Mouse (Mus musculus): ENCODE data around the gene Man2c1. TPM values are rescaled to one million over a fixed set of nuclear protein-coding genes. Genes with fewer than 3 reads are reported as not detected.

Man2c1 gene
- polyA plus RNA-seq (2014; fragmentation: Nextera tagmentation; extraction: Ambion mirVana) = 19.2 and 22.3 TPM in 2 replicates

DNA sequence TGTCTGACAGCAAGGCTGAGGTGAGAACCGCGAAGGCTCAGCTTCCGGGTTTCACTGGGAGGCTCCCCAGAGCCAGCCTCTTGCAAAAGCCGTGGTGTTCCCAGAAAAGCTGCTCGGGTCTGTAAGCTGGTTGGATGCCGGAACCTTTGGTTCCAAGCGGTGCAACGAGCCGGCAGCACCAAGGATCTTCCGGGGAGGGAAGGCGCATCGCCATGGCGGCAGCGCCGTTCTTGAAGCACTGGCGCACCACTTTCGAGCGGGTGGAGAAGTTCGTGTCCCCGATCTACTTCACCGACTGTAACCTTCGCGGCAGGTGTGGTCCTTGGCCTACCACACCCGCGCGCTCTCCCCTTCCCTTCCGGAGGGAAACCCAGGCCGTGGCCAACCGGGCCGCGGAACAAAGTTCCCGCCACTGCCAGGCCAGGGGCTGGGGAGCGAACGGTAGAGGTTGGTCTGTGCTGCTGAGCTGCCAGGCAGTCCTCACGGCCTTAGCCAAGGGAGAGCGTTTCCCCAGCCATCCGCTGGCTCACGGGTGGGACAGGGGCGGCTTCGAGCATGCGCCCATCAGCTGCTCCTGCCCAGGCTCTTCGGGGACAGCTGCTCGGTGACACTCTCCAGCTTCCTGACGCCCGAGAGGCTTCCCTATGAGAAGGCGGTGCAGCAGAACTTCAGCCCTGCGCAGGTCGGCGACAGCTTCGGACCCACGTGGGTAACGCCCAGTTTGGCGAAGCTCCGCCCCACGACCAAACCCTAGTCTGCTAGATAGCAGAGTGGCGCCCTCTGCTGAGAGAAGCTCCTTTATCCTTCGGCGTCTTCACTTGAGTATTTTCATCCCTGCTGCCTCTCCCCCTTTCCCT lies at the start of gene Man2c1:
TSS of gene Man2c1 (plus strand) at position 114 of the 857 bp plus-strand sequence.
- Histone ChIP-seq H3K4me1 (replicated peaks; ENCODE audit: control insufficient read depth, insufficient read depth, low read length) (no peaks in the 10 kb centered on the region), H3K27me3 (ENCODE audit: control insufficient read depth, insufficient read depth, low read length) (no peaks in the 10 kb centered on the region), H3K27ac (ENCODE audit: low read depth, low read length) (peak within 1 kb of the TSS; percentile 87), H3K9ac (ENCODE audit: low read depth, low read length) (peak within 1 kb of the TSS; percentile 65), H3K9me3 (ENCODE audit: control insufficient read depth, low read length) (no peaks in the 10 kb centered on the region), H3K36me3 (ENCODE audit: control insufficient read depth, insufficient read depth, low read length) (peaks cover 4% of the 10 kb centered on the region; the same call in 1 of the 2 replicates), H3K4me3 (ENCODE audit: low read depth, low read length) (peak within 1 kb of the TSS; percentile 66), H3K4me2 (replicated peaks; ENCODE audit: low read depth, low read length) (peak within 1 kb of the TSS; percentile 95)
- 0% methylated on average over 54 of the region's 58 CpGs for WGBS
- peak; percentile 95 for DNase-seq (ENCODE audit: low spot score)
- peak; percentile 92 for ATAC-seq (ENCODE audit: low FRiP score)

DNA sequence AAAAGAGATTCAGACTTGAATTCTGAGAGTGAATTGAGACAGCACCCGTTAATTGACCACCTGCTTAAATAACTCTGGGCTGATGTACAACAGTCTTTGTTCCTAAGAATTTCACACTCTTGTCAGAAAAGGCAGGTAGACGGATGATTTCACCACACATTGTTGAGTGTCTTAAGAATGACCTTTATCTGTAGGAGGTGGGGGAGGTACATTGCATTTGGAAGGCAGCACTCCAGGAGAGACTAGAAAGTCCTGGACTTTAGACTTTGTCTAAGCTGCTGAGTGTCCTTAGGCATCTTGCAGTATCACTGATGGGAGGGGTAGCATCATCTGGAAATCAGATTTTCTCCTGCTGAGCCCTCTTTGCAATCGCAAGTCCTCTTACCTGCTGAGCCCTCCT lies 48.3 kb upstream of the Man2c1 start:
- no peak overlapping the region for H3K27ac ChIP-seq (ENCODE audit: low read depth, low read length)
- 84% methylated on average over 3 of the region's 3 CpGs for WGBS
- H3K36me3 ChIP-seq (ENCODE audit: control insufficient read depth, insufficient read depth, low read length) = peaks cover 3% of the 10 kb centered on the region; the same call in 1 of the 2 replicates
- H3K4me2 ChIP-seq (replicated peaks; ENCODE audit: low read depth, low read length) = no peak overlapping the region
- DNase-seq (ENCODE audit: low spot score) (no peak), ATAC-seq (ENCODE audit: low FRiP score) (no peak)
- no peaks in the 10 kb centered on the region for H3K9me3 ChIP-seq (ENCODE audit: control insufficient read depth, low read length)
- no peak overlapping the region for H3K9ac ChIP-seq (ENCODE audit: low read depth, low read length)
- no peaks in the 10 kb centered on the region for H3K4me1 ChIP-seq (replicated peaks; ENCODE audit: control insufficient read depth, insufficient read depth, low read length)
- no peaks in the 10 kb centered on the region for H3K27me3 ChIP-seq (ENCODE audit: control insufficient read depth, insufficient read depth, low read length)
- H3K4me3 ChIP-seq (ENCODE audit: low read depth, low read length) = no peak overlapping the region

DNA sequence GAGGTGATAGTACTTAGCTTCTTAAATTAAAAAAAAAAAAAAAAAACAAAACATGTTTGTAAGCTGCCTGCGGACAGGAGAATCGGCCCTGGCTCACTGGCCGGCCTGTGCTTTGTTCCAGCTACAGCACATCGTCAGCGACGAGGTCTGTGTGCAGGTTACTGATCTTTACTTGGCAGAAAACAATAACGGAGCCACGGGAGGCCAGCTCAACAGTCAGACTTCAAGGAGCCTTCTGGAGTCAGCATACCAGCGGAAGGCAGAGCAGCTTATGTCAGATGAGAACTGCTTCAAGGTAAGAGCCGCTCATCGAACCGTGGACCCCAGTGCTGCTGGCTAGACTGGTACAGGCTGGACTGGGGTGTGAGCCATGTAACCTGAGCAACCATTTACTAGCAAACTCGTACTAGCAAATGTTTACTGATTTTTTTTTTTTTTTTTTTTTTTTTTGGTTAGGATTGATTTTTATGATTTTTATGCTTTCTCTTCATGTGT lies 13.2 kb upstream of the Man2c1 start:
- 93% methylated on average over 13 of the region's 13 CpGs for WGBS
- no peaks in the 10 kb centered on the region for H3K4me1 ChIP-seq (replicated peaks; ENCODE audit: control insufficient read depth, insufficient read depth, low read length)
- no peak overlapping the region for H3K27ac ChIP-seq (ENCODE audit: low read depth, low read length)
- no peak for ATAC-seq (ENCODE audit: low FRiP score)
- no peak for DNase-seq (ENCODE audit: low spot score)
- H3K4me2 ChIP-seq (replicated peaks; ENCODE audit: low read depth, low read length) = no peak overlapping the region
- no peak overlapping the region for H3K9ac ChIP-seq (ENCODE audit: low read depth, low read length)
- no peaks in the 10 kb centered on the region for H3K9me3 ChIP-seq (ENCODE audit: control insufficient read depth, low read length)
- H3K36me3 ChIP-seq (ENCODE audit: control insufficient read depth, insufficient read depth, low read length) = peaks cover 14% of the 10 kb centered on the region
- no peak overlapping the region for H3K4me3 ChIP-seq (ENCODE audit: low read depth, low read length)
- H3K27me3 ChIP-seq (ENCODE audit: control insufficient read depth, insufficient read depth, low read length) = no peaks in the 10 kb centered on the region

DNA sequence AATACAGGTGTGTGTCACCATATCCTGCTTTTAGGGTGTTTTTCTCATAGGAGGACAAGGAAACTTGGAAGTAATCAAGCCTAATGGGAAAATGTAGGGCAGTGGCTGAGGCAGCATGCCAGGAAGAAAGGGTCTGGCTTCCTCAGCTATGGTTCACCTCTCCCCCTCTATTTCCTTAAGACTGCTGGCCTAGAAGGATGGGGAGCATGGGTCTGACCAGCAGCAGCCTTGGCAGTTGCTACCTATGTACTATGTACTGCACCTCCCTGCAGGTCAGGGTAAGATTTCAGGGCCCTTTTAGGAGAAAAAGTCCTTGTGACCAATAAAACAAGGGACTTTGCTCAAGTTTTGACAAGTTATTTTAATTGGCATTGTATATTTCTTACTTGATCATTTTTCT lies 849 bp upstream of the Man2c1 start:
- Histone ChIP-seq H3K27me3 (ENCODE audit: control insufficient read depth, insufficient read depth, low read length) (no peaks in the 10 kb centered on the region), H3K4me3 (ENCODE audit: low read depth, low read length) (no peak overlapping the region), H3K9me3 (ENCODE audit: control insufficient read depth, low read length) (no peaks in the 10 kb centered on the region), H3K36me3 (ENCODE audit: control insufficient read depth, insufficient read depth, low read length) (peaks cover 4% of the 10 kb centered on the region; the same call in 1 of the 2 replicates), H3K27ac (ENCODE audit: low read depth, low read length) (no peak overlapping the region), H3K4me2 (replicated peaks; ENCODE audit: low read depth, low read length) (peak overlapping the region; percentile 95; the same call in 1 of the 2 replicates), H3K9ac (ENCODE audit: low read depth, low read length) (no peak overlapping the region), H3K4me1 (replicated peaks; ENCODE audit: control insufficient read depth, insufficient read depth, low read length) (no peaks in the 10 kb centered on the region)
- no peak for DNase-seq (ENCODE audit: low spot score)
- no peak for ATAC-seq (ENCODE audit: low FRiP score)

DNA sequence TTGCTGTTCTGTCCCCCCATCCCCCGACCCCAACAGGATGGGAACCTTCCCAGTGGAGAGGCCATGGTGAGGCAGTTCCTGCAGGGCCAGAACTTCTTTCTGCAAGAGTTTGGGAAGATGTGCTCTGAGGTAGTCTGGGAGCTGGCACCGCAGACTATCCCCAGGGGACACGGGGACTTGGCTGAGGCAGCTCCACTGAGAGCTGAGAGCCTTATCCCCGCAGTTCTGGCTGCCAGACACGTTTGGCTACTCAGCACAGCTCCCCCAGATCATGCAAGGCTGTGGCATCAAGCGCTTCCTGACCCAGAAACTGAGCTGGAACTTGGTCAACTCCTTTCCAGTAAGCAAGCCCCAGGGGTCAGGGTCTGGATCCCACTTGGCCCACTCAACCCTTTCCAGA lies 6.8 kb downstream of the Man2c1 start:
- Histone ChIP-seq H3K4me3 (ENCODE audit: low read depth, low read length) (no peak overlapping the region), H3K9me3 (ENCODE audit: control insufficient read depth, low read length) (no peaks in the 10 kb centered on the region), H3K4me1 (replicated peaks; ENCODE audit: control insufficient read depth, insufficient read depth, low read length) (no peaks in the 10 kb centered on the region), H3K4me2 (replicated peaks; ENCODE audit: low read depth, low read length) (no peak overlapping the region), H3K9ac (ENCODE audit: low read depth, low read length) (no peak overlapping the region), H3K36me3 (ENCODE audit: control insufficient read depth, insufficient read depth, low read length) (0 out of 2 replicates have a peak, but pooled peaks cover 9% of the 10 kb centered on the region), H3K27me3 (ENCODE audit: control insufficient read depth, insufficient read depth, low read length) (no peaks in the 10 kb centered on the region), H3K27ac (ENCODE audit: low read depth, low read length) (no peak overlapping the region)
- DNase-seq (ENCODE audit: low spot score) (no peak), ATAC-seq (ENCODE audit: low FRiP score) (no peak)
- 87% methylated on average over 6 of the region's 6 CpGs for WGBS

DNA sequence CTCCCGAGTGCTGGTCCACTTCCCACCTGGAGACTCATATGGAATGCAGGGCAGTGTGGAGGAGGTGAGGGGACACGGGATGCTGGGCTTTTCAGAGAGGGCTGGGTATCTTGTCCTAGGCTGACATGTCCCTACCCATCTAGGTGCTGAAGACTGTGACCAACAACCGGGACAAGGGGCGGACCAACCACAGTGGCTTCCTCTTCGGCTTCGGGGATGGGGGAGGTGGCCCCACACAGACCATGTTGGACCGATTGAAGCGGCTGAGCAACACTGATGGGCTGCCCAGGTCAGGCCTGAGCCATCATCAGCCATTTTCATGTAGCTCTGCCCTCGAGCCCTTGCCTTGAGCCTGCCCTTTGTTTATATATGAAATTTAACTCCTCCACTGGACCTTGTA lies 7.3 kb downstream of the Man2c1 start:
- ATAC-seq (ENCODE audit: low FRiP score) = no peak
- WGBS = 88% methylated on average over 9 of the region's 9 CpGs

DNA sequence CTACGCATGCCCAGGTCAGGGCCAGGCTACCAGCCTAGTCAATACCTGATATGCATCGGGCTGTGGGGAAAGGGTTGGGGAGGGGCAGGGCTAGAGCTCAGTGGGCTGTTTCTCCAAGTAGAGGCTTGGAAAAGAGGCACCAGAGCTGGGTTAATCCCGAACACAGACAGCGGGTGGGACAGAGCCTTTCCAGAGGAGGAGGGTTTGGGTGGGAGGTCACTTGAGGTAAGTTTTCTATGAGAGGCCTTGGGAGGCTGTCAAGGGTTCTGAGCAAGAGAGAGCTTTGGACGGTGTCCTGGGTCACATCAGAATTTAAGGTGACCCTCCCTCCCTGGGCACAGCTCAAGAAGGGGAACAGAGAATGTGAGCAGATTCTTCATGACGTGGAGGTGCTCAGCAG lies 8.0 kb downstream of the Man2c1 start:
- H3K4me3 ChIP-seq (ENCODE audit: low read depth, low read length) = no peak overlapping the region
- no peaks in the 10 kb centered on the region for H3K27me3 ChIP-seq (ENCODE audit: control insufficient read depth, insufficient read depth, low read length)
- no peak overlapping the region for H3K27ac ChIP-seq (ENCODE audit: low read depth, low read length)
- no peak for DNase-seq (ENCODE audit: low spot score)
- 96% methylated on average over 6 of the region's 6 CpGs for WGBS
- 0 out of 2 replicates have a peak, but pooled peaks cover 9% of the 10 kb centered on the region for H3K36me3 ChIP-seq (ENCODE audit: control insufficient read depth, insufficient read depth, low read length)
- no peaks in the 10 kb centered on the region for H3K4me1 ChIP-seq (replicated peaks; ENCODE audit: control insufficient read depth, insufficient read depth, low read length)
- H3K4me2 ChIP-seq (replicated peaks; ENCODE audit: low read depth, low read length) = no peak overlapping the region
- H3K9me3 ChIP-seq (ENCODE audit: control insufficient read depth, low read length) = no peaks in the 10 kb centered on the region
- no peak for ATAC-seq (ENCODE audit: low FRiP score)
- no peak overlapping the region for H3K9ac ChIP-seq (ENCODE audit: low read depth, low read length)

More for the DNA sequence above, 7.3 kb downstream of the Man2c1 start:
- Histone ChIP-seq H3K4me1 (replicated peaks; ENCODE audit: control insufficient read depth, insufficient read depth, low read length) (no peaks in the 10 kb centered on the region), H3K4me2 (replicated peaks; ENCODE audit: low read depth, low read length) (no peak overlapping the region), H3K36me3 (ENCODE audit: control insufficient read depth, insufficient read depth, low read length) (0 out of 2 replicates have a peak, but pooled peaks cover 9% of the 10 kb centered on the region), H3K27me3 (ENCODE audit: control insufficient read depth, insufficient read depth, low read length) (no peaks in the 10 kb centered on the region), H3K27ac (ENCODE audit: low read depth, low read length) (no peak overlapping the region), H3K9me3 (ENCODE audit: control insufficient read depth, low read length) (no peaks in the 10 kb centered on the region), H3K4me3 (ENCODE audit: low read depth, low read length) (no peak overlapping the region), H3K9ac (ENCODE audit: low read depth, low read length) (no peak overlapping the region)
- DNase-seq (ENCODE audit: low spot score) = no peak

DNA sequence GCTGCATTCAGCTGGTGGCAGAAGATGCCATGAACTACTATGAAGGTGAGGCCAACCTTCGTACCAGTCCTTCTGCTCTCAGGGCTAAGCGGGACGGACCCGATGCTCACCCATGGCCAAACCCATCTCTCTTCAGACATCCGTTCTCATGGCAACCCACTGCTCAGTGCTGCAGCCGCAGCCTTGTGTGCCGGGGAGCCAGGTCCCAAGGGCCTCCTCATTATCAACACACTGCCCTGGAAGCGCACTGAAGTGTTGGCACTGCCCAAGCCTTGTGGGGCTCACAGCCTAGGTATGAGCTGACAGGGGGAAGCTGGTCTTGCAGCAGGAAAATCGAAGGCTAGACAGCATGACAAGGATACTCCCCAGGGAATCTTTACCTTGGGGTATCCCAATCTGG lies 8.6 kb downstream of the Man2c1 start:
- Histone ChIP-seq H3K27ac (ENCODE audit: low read depth, low read length) (no peak overlapping the region), H3K4me1 (replicated peaks; ENCODE audit: control insufficient read depth, insufficient read depth, low read length) (no peaks in the 10 kb centered on the region), H3K9me3 (ENCODE audit: control insufficient read depth, low read length) (no peaks in the 10 kb centered on the region), H3K36me3 (ENCODE audit: control insufficient read depth, insufficient read depth, low read length) (0 out of 2 replicates have a peak, but pooled peaks cover 9% of the 10 kb centered on the region), H3K27me3 (ENCODE audit: control insufficient read depth, insufficient read depth, low read length) (no peaks in the 10 kb centered on the region), H3K4me3 (ENCODE audit: low read depth, low read length) (no peak overlapping the region), H3K4me2 (replicated peaks; ENCODE audit: low read depth, low read length) (no peak overlapping the region), H3K9ac (ENCODE audit: low read depth, low read length) (no peak overlapping the region)
- DNase-seq (ENCODE audit: low spot score) (no peak), ATAC-seq (ENCODE audit: low FRiP score) (no peak)
- WGBS = 96% methylated on average over 9 of the region's 9 CpGs

DNA sequence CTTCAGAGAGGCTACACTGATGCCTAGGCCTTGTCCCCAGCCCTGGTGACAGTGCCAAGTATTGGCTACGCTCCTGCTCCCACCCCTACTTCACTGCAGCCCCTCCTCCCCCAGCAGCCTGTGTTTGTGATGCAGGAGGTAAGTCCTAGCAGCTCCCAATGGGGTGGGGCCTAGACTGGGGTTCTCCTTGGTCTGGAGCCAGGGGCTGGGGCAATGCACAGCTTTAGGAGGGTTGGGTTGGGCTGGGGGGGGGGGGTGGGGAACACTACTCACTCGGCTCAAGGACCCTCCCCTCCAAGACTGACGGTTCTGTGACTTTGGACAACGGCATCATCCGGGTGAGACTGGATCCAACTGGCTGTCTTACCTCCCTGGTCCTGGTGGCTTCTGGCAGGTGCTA lies 9.1 kb downstream of the Man2c1 start:
- Histone ChIP-seq H3K27ac (ENCODE audit: low read depth, low read length) (no peak overlapping the region), H3K9ac (ENCODE audit: low read depth, low read length) (no peak overlapping the region), H3K4me3 (ENCODE audit: low read depth, low read length) (no peak overlapping the region), H3K4me1 (replicated peaks; ENCODE audit: control insufficient read depth, insufficient read depth, low read length) (no peaks in the 10 kb centered on the region), H3K27me3 (ENCODE audit: control insufficient read depth, insufficient read depth, low read length) (no peaks in the 10 kb centered on the region), H3K4me2 (replicated peaks; ENCODE audit: low read depth, low read length) (no peak overlapping the region), H3K9me3 (ENCODE audit: control insufficient read depth, low read length) (no peaks in the 10 kb centered on the region), H3K36me3 (ENCODE audit: control insufficient read depth, insufficient read depth, low read length) (0 out of 2 replicates have a peak, but pooled peaks cover 9% of the 10 kb centered on the region)
- 98% methylated on average over 5 of the region's 5 CpGs for WGBS
- DNase-seq (ENCODE audit: low spot score) (no peak), ATAC-seq (ENCODE audit: low FRiP score) (no peak)
